Mouse (Mus musculus) heart, adult 2 months (tissue): ENCODE measurements at regions not wholly inside any gene's neighbourhood (a gene's known extent, or its start where the extent isn't known, plus 50 kb on each side); places are given as distances from the start of the nearest gene placed in this dataset.

Experiments
- CTCF ChIP-seq: fragments of 200-600 bp; IDR thresholded peaks from 2 replicates; pipeline ENCODE4 v1.8.1; 2022; ENCODE audit warnings: antibody characterized with exemption, mild to moderate bottlenecking, moderate library complexity
- POLR2A ChIP-seq: fragments of 200-500 bp; IDR thresholded peaks from 2 replicates; pipeline ENCODE4 v1.6.1; 2011; ENCODE audit warnings: mild to moderate bottlenecking, low read depth, low read length, control low read depth; ENCODE audit not compliant: insufficient read depth

- TF ChIP-seq CTCF (no peak), POLR2A (no peak)
Measured at GRCm38 (mm10) chr1:184536311-184537200, 195.9 kb downstream of the Hlx start.
